In the genomic region with DNA sequence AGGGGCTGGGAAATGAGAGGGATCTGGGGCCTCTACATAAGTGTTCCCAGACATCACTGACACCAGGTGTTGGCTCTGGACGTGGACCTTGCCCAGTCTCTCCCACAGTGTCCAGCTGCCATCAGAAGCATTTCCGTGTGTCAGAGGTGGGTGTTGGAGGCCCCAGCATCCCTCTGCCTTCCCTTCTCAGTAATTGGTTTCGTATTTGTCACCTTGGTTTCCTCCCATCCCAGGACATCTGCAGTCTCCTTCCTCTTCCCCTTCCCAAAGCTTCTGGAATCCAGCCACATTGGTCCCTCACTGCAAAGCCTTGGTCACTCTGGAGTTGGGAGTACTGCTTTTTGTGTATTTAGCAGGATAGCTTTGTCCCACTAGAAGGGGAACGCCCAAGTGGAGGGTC, we compare ENCODE assay signal across 15 mouse cellular contexts.
DNase-seq lines count a peak whose midpoint lies in the region; TF ChIP-seq lines count a peak whose summit lies in the region.
"Had no signal": no experiment of that assay in that cellular context is flagged by ENCODE, and none has a peak within 500 bp of the region (broad histone marks: within the 10 kb centered on the region; RNA-seq: fewer than 3 reads in every experiment).

No protein-coding gene starts in this region.

- 49% methylated on average over 4 of the region's 4 CpGs for WGBS in lung, adult 2 months
- WGBS in bone marrow, adult 2 months: 49% methylated on average over 4 of the region's 4 CpGs

- TF ChIP-seq POLR2A in lung, adult 2 months (IDR thresholded peaks at IDR 0.05; ENCODE audit: borderline replicate concordance, extremely low read depth, low read depth, low read length): no peak
- TF ChIP-seq POLR2A in bone marrow, adult 2 months (IDR thresholded peaks at IDR 0.05; ENCODE audit: borderline replicate concordance, control insufficient read depth, low read depth, low read length): no peak

- no peak overlapping the region for H3K4me3 ChIP-seq in lung, adult 2 months (replicated peaks; ENCODE audit: extremely low read depth, low read depth, low read length)
- H3K4me3 ChIP-seq in bone marrow, adult 2 months (replicated peaks; ENCODE audit: control insufficient read depth, low read depth, low read length): no peak overlapping the region
- H3K4me3 ChIP-seq: hindbrain, embryonic 15.5 days; layer of hippocampus, adult 2 months; midbrain, embryonic 12.5 days had no signal

- peak; percentile 96 for DNase-seq in heart, adult 11 months
- DNase-seq in heart, postnatal 36 days: no peak
- DNase-seq in lung, postnatal 36 days: peak; percentile 34
- no peak for DNase-seq in lung, adult 2 months
- DNase-seq in kidney, postnatal 25 days: peak; percentile 46 to 75
- DNase-seq in cerebellum, postnatal 4 days (ENCODE audit: low spot score in 2 of 2): no peak
- no peak for DNase-seq in frontal cortex, postnatal 36 days (ENCODE audit: low spot score in 2 of 2)
- DNase-seq: adrenal gland, postnatal 10 days; forebrain, postnatal 0 days; lung, postnatal 10 days; spleen, adult 18-20 months had no signal

- TF ChIP-seq CTCF in lung, adult 2 months (IDR thresholded peaks at IDR 0.05; ENCODE audit: insufficient read depth, low read length): no peak
- no peak for TF ChIP-seq CTCF in bone marrow, adult 2 months (IDR thresholded peaks at IDR 0.05; ENCODE audit: control insufficient read depth, insufficient read depth, low read length)

- H3K4me1 ChIP-seq in lung, adult 2 months (ENCODE audit: control insufficient read depth, insufficient read depth, low read length): peaks cover 62% of the 10 kb centered on the region
- H3K4me1 ChIP-seq in bone marrow, adult 2 months (ENCODE audit: control insufficient read depth, insufficient read depth, low read length): peaks cover 6% of the 10 kb centered on the region

- intact Hi-C loops in heart, postnatal 36 days (cut with DNase I): loop anchor here (5.0 to 10.0 kb wide), 3 partner anchors 119 to 307 kb away; no protein-coding TSS in a partner anchor

- H3K27ac ChIP-seq in bone marrow, adult 2 months (ENCODE audit: control insufficient read depth, insufficient read depth, low read depth, low read length, poor library complexity): peak overlapping the region; percentile 40; the same call in 1 of the 2 replicates
- H3K27ac ChIP-seq: hindbrain, embryonic 15.5 days; layer of hippocampus, adult 2 months; midbrain, embryonic 12.5 days had no signal

Comparison
In these comparisons a context has a peak if more than half of its experiments do, and no peak if none do; other contexts are left out.
1. DNase-seq: peak in heart, adult 11 months (single experiment), lung, postnatal 36 days (single experiment) and kidney, postnatal 25 days (2 of 2); none in heart, postnatal 36 days (0 of 2), lung, adult 2 months (single experiment), cerebellum, postnatal 4 days (0 of 2) and frontal cortex, postnatal 36 days (0 of 2).